In genomic region chr5:149297464-149297863, GRCm38 (mm10) we compare ENCODE assay signal across 18 mouse cellular contexts. TPM values are rescaled to one million over a fixed set of nuclear protein-coding genes. Genes with fewer than 3 reads are reported as not detected.
DNase-seq lines count a peak whose midpoint lies in the region; ATAC-seq and TF ChIP-seq lines count a peak whose summit lies in the region.
"Had no signal": no experiment of that assay in that cellular context is flagged by ENCODE, and none has a peak within 500 bp of the region (broad histone marks: within the 10 kb centered on the region; RNA-seq: fewer than 3 reads in every experiment).

No protein-coding gene starts in this region.

- H3K4me3 ChIP-seq in forebrain, postnatal 0 days (ENCODE audit: low read depth, low read length), result no peak overlapping the region
- no peak overlapping the region for H3K4me3 ChIP-seq in forebrain, embryonic 12.5 days (replicated peaks)
- no peak overlapping the region for H3K4me3 ChIP-seq in liver, embryonic 14.5 days (ENCODE audit: insufficient read depth in 1 of 2, low read depth in 2 of 2, low read length in 2 of 2)
- no peak overlapping the region for H3K4me3 ChIP-seq in liver, embryonic 12.5 days
- H3K4me3 ChIP-seq in CH12.LX (replicated peaks in 1 of 3; ENCODE audit: low read depth in 2 of 3, low read length in 2 of 3, poor library complexity in 1 of 3), result no peak overlapping the region
- no peak overlapping the region for H3K4me3 ChIP-seq in bone marrow macrophage, adult 2 months (ENCODE audit: insufficient read depth, low read length)
- H3K4me3 ChIP-seq: embryonic facial prominence, embryonic 15.5 days; forebrain, embryonic 13.5 days; hindbrain, embryonic 15.5 days; kidney, embryonic 15.5 days; liver, embryonic 15.5 days had no signal

- no peak overlapping the region for H3K9ac ChIP-seq in forebrain, postnatal 0 days
- H3K9ac ChIP-seq in forebrain, embryonic 12.5 days, result no peak overlapping the region
- no peak overlapping the region for H3K9ac ChIP-seq in liver, embryonic 14.5 days (replicated peaks)
- H3K9ac ChIP-seq in liver, embryonic 12.5 days, result no peak overlapping the region
- no peak overlapping the region for H3K9ac ChIP-seq in CH12.LX (ENCODE audit: insufficient read depth, low read depth)
- H3K9ac ChIP-seq: embryonic facial prominence, embryonic 15.5 days; forebrain, embryonic 13.5 days; hindbrain, embryonic 15.5 days; kidney, embryonic 15.5 days; liver, embryonic 15.5 days had no signal

- no peak overlapping the region for H3K4me2 ChIP-seq in forebrain, postnatal 0 days (ENCODE audit: low read depth)
- H3K4me2 ChIP-seq in forebrain, embryonic 12.5 days, result no peak overlapping the region
- no peak overlapping the region for H3K4me2 ChIP-seq in liver, embryonic 14.5 days (ENCODE audit: low read depth)
- H3K4me2 ChIP-seq in liver, embryonic 12.5 days, result no peak overlapping the region
- H3K4me2 ChIP-seq in CH12.LX (ENCODE audit: insufficient read depth, low read depth, poor library complexity, severe bottlenecking), result no peak overlapping the region
- H3K4me2 ChIP-seq: embryonic facial prominence, embryonic 15.5 days; forebrain, embryonic 13.5 days; hindbrain, embryonic 15.5 days; kidney, embryonic 15.5 days; liver, embryonic 15.5 days had no signal

- H3K36me3 ChIP-seq in forebrain, postnatal 0 days (ENCODE audit: insufficient read depth), result no peaks in the 10 kb centered on the region
- H3K36me3 ChIP-seq in forebrain, embryonic 12.5 days (replicated peaks), result no peaks in the 10 kb centered on the region
- H3K36me3 ChIP-seq in liver, embryonic 14.5 days (replicated peaks; ENCODE audit: control insufficient read depth, insufficient read depth, low read depth), result no peaks in the 10 kb centered on the region
- H3K36me3 ChIP-seq in liver, embryonic 12.5 days, result no peaks in the 10 kb centered on the region
- no peaks in the 10 kb centered on the region for H3K36me3 ChIP-seq in CH12.LX (replicated peaks in 1 of 2; ENCODE audit: control insufficient read depth in 1 of 2, insufficient read depth in 1 of 2, low read length in 1 of 2)
- H3K36me3 ChIP-seq: embryonic facial prominence, embryonic 15.5 days; hindbrain, embryonic 15.5 days; kidney, embryonic 15.5 days; liver, embryonic 15.5 days had no signal

- H3K79me2 ChIP-seq in CH12.LX (replicated peaks; ENCODE audit: control insufficient read depth, extremely low read depth, insufficient read depth, poor library complexity, severe bottlenecking), result no peaks in the 10 kb centered on the region

- in situ Hi-C loops in CH12.LX (cut with MboI; ENCODE audit: low pct_ligation_motif_present, low pct_unique_long_range_greater_than_20kb, low sequenced_read_pairs), result no loop called here

- no peaks in the 10 kb centered on the region for H3K4me1 ChIP-seq in forebrain, postnatal 0 days (ENCODE audit: insufficient read depth)
- no peaks in the 10 kb centered on the region for H3K4me1 ChIP-seq in forebrain, embryonic 12.5 days
- no peaks in the 10 kb centered on the region for H3K4me1 ChIP-seq in liver, embryonic 14.5 days (replicated peaks; ENCODE audit: control insufficient read depth in 2 of 2, insufficient read depth in 2 of 2, low read length in 1 of 2)
- no peaks in the 10 kb centered on the region for H3K4me1 ChIP-seq in liver, embryonic 12.5 days
- no peaks in the 10 kb centered on the region for H3K4me1 ChIP-seq in CH12.LX (ENCODE audit: control insufficient read depth in 1 of 2, insufficient read depth in 2 of 2)
- H3K4me1 ChIP-seq in bone marrow macrophage, adult 2 months (ENCODE audit: control insufficient read depth, insufficient read depth, low read length), result no peaks in the 10 kb centered on the region
- H3K4me1 ChIP-seq: embryonic facial prominence, embryonic 15.5 days; forebrain, embryonic 13.5 days; hindbrain, embryonic 15.5 days; kidney, embryonic 15.5 days; liver, embryonic 15.5 days had no signal

- no peak for TF ChIP-seq POLR2A in CH12.LX (IDR thresholded peaks at IDR 0.05; ENCODE audit: low read depth, low read length)
- TF ChIP-seq POLR2A in bone marrow macrophage, adult 2 months (IDR thresholded peaks at IDR 0.05; ENCODE audit: borderline replicate concordance, low read depth, low read length), result no peak

- WGBS in forebrain, postnatal 0 days, result 58% methylated on average over 2 of the region's 2 CpGs
- WGBS in forebrain, embryonic 12.5 days, result 56% methylated on average over 2 of the region's 2 CpGs
- WGBS in liver, embryonic 14.5 days (ENCODE audit: insufficient replicate concordance), result 51% methylated on average over 2 of the region's 2 CpGs
- WGBS in liver, embryonic 12.5 days (ENCODE audit: insufficient replicate concordance), result 50% methylated on average over 2 of the region's 2 CpGs

- peak; percentile 50 for TF ChIP-seq CTCF in forebrain, postnatal 0 days (IDR thresholded peaks at IDR 0.05; ENCODE audit: low read depth)
- peak; percentile 58 for TF ChIP-seq CTCF in liver, embryonic 14.5 days (IDR thresholded peaks at IDR 0.05; ENCODE audit: low read depth)
- TF ChIP-seq CTCF in CH12.LX (conservative IDR thresholded peaks at IDR 0.05 in 1 of 2, IDR thresholded peaks at IDR 0.05 in 1 of 2; ENCODE audit: low read depth in 2 of 2, low read length in 2 of 2), result peak; percentile 27 to 35; a peak in 2 of 4 replicates
- 0 out of 2 replicates have a peak, but pooled peaks have one; percentile 14 for TF ChIP-seq CTCF in bone marrow macrophage, adult 2 months (IDR thresholded peaks at IDR 0.05; ENCODE audit: low read depth, low read length)

- H3K27me3 ChIP-seq in forebrain, postnatal 0 days (ENCODE audit: insufficient read depth, low read length), result no peaks in the 10 kb centered on the region
- H3K27me3 ChIP-seq in forebrain, embryonic 12.5 days, result no peaks in the 10 kb centered on the region
- H3K27me3 ChIP-seq in liver, embryonic 14.5 days (ENCODE audit: control insufficient read depth, insufficient read depth, low read length), result no peaks in the 10 kb centered on the region
- no peaks in the 10 kb centered on the region for H3K27me3 ChIP-seq in liver, embryonic 12.5 days (replicated peaks)
- no peaks in the 10 kb centered on the region for H3K27me3 ChIP-seq in CH12.LX (replicated peaks)
- H3K27me3 ChIP-seq: embryonic facial prominence, embryonic 15.5 days; forebrain, embryonic 13.5 days; hindbrain, embryonic 15.5 days; kidney, embryonic 15.5 days; liver, embryonic 15.5 days had no signal

- no peak for TF ChIP-seq EP300 in liver, embryonic 14.5 days (IDR thresholded peaks at IDR 0.05; ENCODE audit: low read depth)
- TF ChIP-seq EP300 in CH12.LX (IDR thresholded peaks at IDR 0.05; ENCODE audit: low read length), result no peak

- dilution Hi-C loops in CH12.LX (cut with MboI; ENCODE audit: extremely low pct_ligation_motif_present, extremely low pct_unique_long_range_greater_than_20kb, low sequenced_read_pairs), result no loop called here

- no peaks in the 10 kb centered on the region for H3K9me3 ChIP-seq in forebrain, postnatal 0 days (ENCODE audit: low read length)
- peaks cover 8% of the 10 kb centered on the region; the same call in 1 of the 2 replicates for H3K9me3 ChIP-seq in forebrain, embryonic 12.5 days
- H3K9me3 ChIP-seq in liver, embryonic 14.5 days (ENCODE audit: control insufficient read depth, low read length), result no peaks in the 10 kb centered on the region
- H3K9me3 ChIP-seq in liver, embryonic 12.5 days (replicated peaks), result 0 out of 2 replicates have a peak, but pooled peaks cover 3% of the 10 kb centered on the region
- peaks cover 8% of the 10 kb centered on the region for H3K9me3 ChIP-seq in CH12.LX (replicated peaks; ENCODE audit: low read length)
- H3K9me3 ChIP-seq: embryonic facial prominence, embryonic 15.5 days; liver, embryonic 15.5 days had no signal

- ATAC-seq in forebrain, postnatal 0 days, result no peak
- ATAC-seq in forebrain, embryonic 12.5 days (ENCODE audit: low FRiP score), result no peak
- ATAC-seq in liver, embryonic 14.5 days (ENCODE audit: insufficient read depth), result no peak
- ATAC-seq in liver, embryonic 12.5 days, result no peak
- ATAC-seq: forebrain, embryonic 13.5 days had no signal

- DNase-seq in forebrain, postnatal 0 days, result no peak
- no peak for DNase-seq in liver, embryonic 14.5 days (ENCODE audit: low read depth in 3 of 3, low spot score in 3 of 3)
- DNase-seq in CH12.LX (ENCODE audit: extremely low read depth) (no peak), MN1 (ENCODE audit: low spot score) (no peak)
- no peak for DNase-seq in spleen, postnatal 36 days (ENCODE audit: low spot score in 2 of 2)
- DNase-seq: adrenal gland, postnatal 36 days; cerebellum, adult 11 months; heart, adult 18-20 months; heart, postnatal 10 days; right cerebral cortex, adult 18-20 months had no signal

- no peak overlapping the region for H3K27ac ChIP-seq in forebrain, postnatal 0 days (ENCODE audit: low read depth, low read length)
- no peak overlapping the region for H3K27ac ChIP-seq in forebrain, embryonic 12.5 days
- H3K27ac ChIP-seq in liver, embryonic 14.5 days, result no peak overlapping the region
- H3K27ac ChIP-seq in liver, embryonic 12.5 days, result no peak overlapping the region
- no peak overlapping the region for H3K27ac ChIP-seq in CH12.LX (ENCODE audit: insufficient read depth, low read depth)
- H3K27ac ChIP-seq in bone marrow macrophage, adult 2 months (ENCODE audit: insufficient read depth, low read depth, low read length), result no peak overlapping the region
- H3K27ac ChIP-seq: embryonic facial prominence, embryonic 15.5 days; forebrain, embryonic 13.5 days; hindbrain, embryonic 15.5 days; kidney, embryonic 15.5 days; liver, embryonic 15.5 days had no signal

- peak; percentile 17 for TF ChIP-seq RAD21 in CH12.LX (IDR thresholded peaks at IDR 0.05; ENCODE audit: low read depth, low read length)

TF ChIP-seq in CH12.LX, 34 proteins besides CTCF, POLR2A, EP300 and RAD21 (continues in another document):
- TF ChIP-seq ELF1 (IDR thresholded peaks at IDR 0.05; ENCODE audit: low read depth, low read length) (no peak), SMC3 (IDR thresholded peaks at IDR 0.05; ENCODE audit: low read depth, low read length) (no peak), RCOR1 (conservative IDR thresholded peaks at IDR 0.05; ENCODE audit: low read depth, low read length) (no peak), SIN3A (IDR thresholded peaks at IDR 0.05; ENCODE audit: low read length) (no peak), E2F4 (IDR thresholded peaks at IDR 0.05; ENCODE audit: insufficient replicate concordance, low read depth, low read length) (no peak), PAX5 (IDR thresholded peaks at IDR 0.05; ENCODE audit: low read length) (no peak)

RNA-seq across cellular contexts. Expression of gene Alox5ap, which starts 32.9 kb away (rescaled TPM):
- 3.4 and 11.6 TPM in 2 replicates for total RNA-seq in forebrain, postnatal 0 days (2014; rRNA removed)
- 10.8 and 13.3 TPM in 2 replicates for polyA plus RNA-seq in forebrain, postnatal 0 days (2015; fragmentation: Nextera tagmentation; extraction: Ambion mirVana)
- polyA plus RNA-seq in forebrain, embryonic 12.5 days (2016; fragmentation: Nextera tagmentation; extraction: Ambion mirVana), result 5.6 and 6.2 TPM in 2 replicates
- polyA plus RNA-seq in liver, embryonic 14.5 days (2012; rRNA removed), result 17.4 and 26.7 TPM in 2 replicates
- 26.2 and 29.6 TPM in 2 replicates for polyA plus RNA-seq in liver, embryonic 14.5 days (2014; fragmentation: Nextera tagmentation; extraction: Ambion mirVana)
- polyA plus RNA-seq in liver, embryonic 12.5 days (2016; fragmentation: Nextera tagmentation; extraction: Ambion mirVana), result 17.9 and 18.6 TPM in 2 replicates
- 1.6 and 2.0 TPM in 2 replicates for total RNA-seq in CH12.LX (2012; rRNA removed)
- total RNA-seq in CH12.LX (2014; rRNA removed), result 6.7 and 9.9 TPM in 2 replicates
- polyA plus RNA-seq in CH12.LX (2012; ENCODE audit: insufficient read length, low read depth), result 23.0 and 26.4 TPM in 2 replicates
- 992 and 1,124 TPM in 2 replicates for polyA plus RNA-seq in bone marrow macrophage, adult 2 months (2012; ENCODE audit: insufficient read depth, insufficient read length, missing spikeins)

Comparison
In these comparisons a context has a peak if more than half of its experiments do, and no peak if none do; other contexts are left out.
1. RNA of gene Alox5ap, which starts 32.9 kb away (polyA plus RNA-seq): 992 to 1,124 TPM in bone marrow macrophage, adult 2 months; 17.4 to 29.6 TPM in liver, embryonic 14.5 days, 23.0 to 26.4 TPM in CH12.LX, 17.9 to 18.6 TPM in liver, embryonic 12.5 days, 10.8 to 13.3 TPM in forebrain, postnatal 0 days and 5.6 to 6.2 TPM in forebrain, embryonic 12.5 days; every median in the first group is over 10 times any median in the second.
2. Peak in every context shown above with its lines, with median percentiles within 50 percentile points of each other: CTCF ChIP-seq.